Mouse (Mus musculus): Measurements from ENCODE around the gene Hinfp.
"Not testable (repeated sequence)": the region's sequence is repeated elsewhere in the genome, so short reads cannot be mapped to it uniquely, and the experiment has no call there.

The Hinfp gene

GRCm38 (mm10) chr9:44332918-44333638 lies 27.6 kb upstream of the Hinfp start:
- no peak for DNase-seq (ENCODE audit: low spot score)

DNA sequence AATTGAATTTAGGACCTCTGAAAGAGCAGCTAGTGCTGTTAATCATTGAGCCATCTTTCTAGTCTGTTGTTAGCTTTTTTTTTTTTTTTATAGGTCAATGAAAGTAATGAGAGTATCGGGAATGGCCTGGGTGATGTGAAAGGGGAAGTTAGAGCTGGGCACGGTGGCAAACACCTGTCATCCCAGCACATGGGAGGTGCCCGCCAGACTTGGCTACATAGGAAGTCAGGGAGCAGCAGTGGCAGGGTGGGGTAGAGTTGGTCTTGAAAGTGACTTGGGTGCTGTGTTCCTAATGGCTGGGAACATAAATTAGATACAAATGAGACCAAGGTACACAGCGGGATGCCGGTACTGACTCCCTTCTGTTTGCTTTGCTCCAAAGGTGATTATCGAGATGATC lies 25.3 kb upstream of the Hinfp start:
- no peak for DNase-seq (ENCODE audit: low spot score)

GRCm38 (mm10) chr9:44327926-44328325 lies 22.5 kb upstream of the Hinfp start:
- no peak for DNase-seq (ENCODE audit: low spot score)

- DNase-seq (ENCODE audit: low spot score): no peak
These were observed 21.7 kb upstream of the Hinfp start for GRCm38 (mm10) chr9:44327064-44327711.

- no peak for DNase-seq (ENCODE audit: low spot score)
These were observed 21.0 kb upstream of the Hinfp start for GRCm38 (mm10) chr9:44326371-44327063.

DNA sequence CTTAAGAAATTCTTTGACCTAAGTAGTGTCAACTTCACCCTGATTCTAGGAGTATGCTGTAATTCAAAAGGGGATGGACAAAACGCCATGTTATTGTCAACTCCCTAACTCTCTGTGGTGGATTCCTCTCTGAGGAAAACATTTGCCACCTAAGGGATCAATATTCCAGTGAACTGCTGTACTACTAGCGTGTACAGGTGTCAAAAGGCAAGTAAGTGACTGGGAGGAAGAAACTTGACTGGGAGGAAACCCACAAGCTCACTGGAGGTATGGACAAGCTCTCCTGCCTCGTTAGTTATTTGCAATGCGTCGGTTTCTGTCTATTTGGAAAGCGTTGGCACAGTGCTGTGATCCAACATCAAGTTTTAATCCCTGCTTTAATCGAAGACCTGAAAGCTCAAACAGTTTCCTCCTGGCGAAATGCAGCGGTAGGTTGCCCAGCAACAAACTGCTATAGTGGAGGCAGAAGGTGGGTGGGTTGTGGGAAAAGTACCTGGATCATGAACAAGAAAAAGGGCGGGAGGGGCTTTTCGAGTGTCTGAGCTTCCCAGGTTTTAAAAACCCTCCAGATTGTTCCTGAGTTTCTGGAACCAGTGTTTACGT lies 20.4 kb upstream of the Hinfp start, which contains the start of gene Dpagt1:
Gene Dpagt1 (plus strand): TSS at position 252 of the 603 bp plus-strand sequence.
- no peak for DNase-seq (ENCODE audit: low spot score)

- not testable (repeated sequence) for DNase-seq (ENCODE audit: low spot score)
These were observed 19.7 kb upstream of the Hinfp start for GRCm38 (mm10) chr9:44325032-44325767.

- DNase-seq (ENCODE audit: low spot score): no peak
These were observed 18.7 kb upstream of the Hinfp start for GRCm38 (mm10) chr9:44324147-44324546.

DNA sequence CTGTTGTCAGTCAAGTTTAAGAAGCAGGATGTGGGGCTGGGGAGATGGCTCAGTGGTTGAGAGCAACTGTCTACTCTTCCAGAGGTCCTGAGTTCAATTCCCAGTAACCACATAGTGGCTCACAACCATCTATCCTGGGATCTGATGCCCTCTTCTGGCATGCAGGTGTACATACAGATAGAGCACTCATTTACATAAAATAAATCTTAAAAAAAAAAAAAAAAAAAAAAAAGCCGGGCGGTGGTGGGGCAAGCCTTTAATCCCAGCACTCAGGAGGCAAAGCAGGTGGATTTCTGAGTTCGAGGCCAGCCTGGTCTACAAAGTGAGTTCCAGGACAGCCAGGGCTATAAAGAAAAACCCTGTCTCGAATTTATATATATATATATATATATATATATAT lies 18.2 kb upstream of the Hinfp start:
- DNase-seq (ENCODE audit: low spot score): not testable (repeated sequence)

DNA sequence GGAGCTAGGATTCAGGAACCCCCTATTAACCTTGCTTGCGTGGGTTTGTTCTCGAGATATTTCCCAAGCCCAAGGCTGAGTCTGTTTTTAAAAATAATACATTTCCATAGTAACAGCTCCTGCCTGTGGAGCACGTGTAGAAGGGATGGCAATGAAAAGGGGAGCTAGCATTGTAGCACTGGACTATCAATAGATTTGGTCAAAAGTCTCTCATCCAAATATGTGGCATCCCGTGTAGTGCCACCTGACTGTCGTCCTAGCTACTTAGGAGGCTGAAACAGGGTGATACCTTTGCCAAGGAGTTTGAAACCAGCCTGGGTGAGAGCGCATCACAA lies 15.3 kb upstream of the Hinfp start:
- DNase-seq (ENCODE audit: low spot score): no peak

DNA sequence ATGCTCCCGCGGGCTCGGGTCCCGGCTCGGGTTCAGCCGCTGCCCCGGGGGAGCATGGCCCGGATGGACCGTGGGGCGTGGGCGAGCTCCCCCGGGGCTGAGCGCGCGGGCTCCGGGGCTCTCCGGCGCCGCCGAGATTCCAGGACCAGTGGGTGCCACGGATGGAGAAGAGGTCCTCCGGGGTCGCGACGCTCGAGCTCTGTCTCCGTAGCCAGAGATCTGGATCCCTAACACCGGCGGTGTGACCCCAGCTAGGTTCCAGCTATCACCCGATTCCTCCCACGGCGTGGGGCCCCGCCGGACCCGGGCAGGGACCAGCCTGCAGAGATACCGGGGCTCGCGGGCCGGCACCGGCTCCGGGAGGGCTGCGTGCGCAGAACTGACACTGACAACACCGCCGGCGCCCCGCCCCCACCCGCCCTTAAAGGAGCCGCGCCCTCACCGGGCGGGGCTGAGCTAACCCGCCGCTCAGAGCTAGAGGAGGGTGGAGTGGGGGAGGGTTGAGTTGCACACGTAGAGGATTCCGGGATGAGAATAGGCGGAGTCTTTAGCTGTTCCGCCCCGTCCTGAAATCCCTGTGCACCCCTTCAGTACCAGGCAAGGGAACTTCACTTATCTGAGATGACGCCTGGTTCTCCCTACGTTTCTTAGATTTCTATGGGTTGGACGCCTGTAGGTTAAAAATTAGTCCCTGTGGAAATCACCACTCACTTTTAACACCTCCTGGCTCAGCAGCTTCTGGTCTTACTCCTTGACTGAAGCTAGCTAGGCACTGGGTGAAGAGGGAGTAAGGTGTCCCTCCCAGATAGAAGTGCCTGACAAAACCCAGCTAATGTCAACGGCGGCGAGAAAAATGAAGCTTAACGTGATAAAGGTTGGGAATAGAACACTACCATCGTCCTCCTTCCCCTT lies 14.7 kb upstream of the Hinfp start, which contains the start of gene C2cd2l:
Gene C2cd2l (minus strand): TSS at position 399 of the 912 bp plus-strand sequence.
- DNase-seq (ENCODE audit: low spot score): peak; percentile 62

GRCm38 (mm10) chr9:44319105-44319886 lies 13.8 kb upstream of the Hinfp start:
- DNase-seq (ENCODE audit: low spot score): no peak

- DNase-seq (ENCODE audit: low spot score): no peak
These were observed 13.3 kb upstream of the Hinfp start for GRCm38 (mm10) chr9:44318826-44319095.

GRCm38 (mm10) chr9:44318076-44318825 lies 12.8 kb upstream of the Hinfp start:
- no peak for DNase-seq (ENCODE audit: low spot score)

DNA sequence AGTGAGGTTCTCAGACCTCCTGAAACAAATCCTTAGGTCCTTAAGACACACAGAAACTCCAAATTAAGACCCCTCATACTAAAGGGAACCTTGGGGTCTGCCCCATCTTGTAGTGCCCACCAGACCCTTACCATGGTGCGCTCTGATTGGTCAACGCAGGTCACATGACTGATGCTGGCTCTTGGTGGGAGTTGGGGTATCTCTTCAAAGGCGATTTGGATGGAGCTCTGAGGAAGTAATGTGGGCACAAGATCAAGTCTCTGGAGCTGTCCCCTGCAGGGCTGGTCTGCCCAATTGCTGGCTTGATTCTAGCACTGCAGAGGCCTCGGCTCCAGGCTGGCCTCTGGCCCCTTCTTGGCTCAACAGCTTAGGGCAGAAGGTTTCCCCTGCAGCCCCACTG lies 12.0 kb upstream of the Hinfp start:
- no peak for DNase-seq (ENCODE audit: low spot score)

DNA sequence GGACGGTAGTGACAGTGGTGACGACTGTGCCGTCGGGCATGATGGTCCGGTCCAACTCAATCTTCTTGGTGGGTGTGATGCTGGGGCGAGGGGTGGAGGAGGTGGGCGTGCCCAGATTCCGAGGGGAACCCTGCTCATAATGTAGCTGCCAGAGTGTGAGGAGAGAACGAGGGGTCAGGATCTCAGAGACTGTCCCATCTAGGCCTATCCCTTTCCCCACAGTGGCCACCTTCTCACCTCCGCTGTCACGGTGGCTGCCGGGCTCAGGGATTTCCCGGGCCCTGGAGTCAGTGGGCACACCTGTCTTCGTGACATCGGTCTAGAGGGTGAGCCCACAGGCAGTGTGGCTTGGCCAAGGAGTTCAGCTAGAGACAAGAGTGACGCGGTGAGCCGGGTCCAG lies 9.4 kb upstream of the Hinfp start:
- no peak for DNase-seq (ENCODE audit: low spot score)

DNA sequence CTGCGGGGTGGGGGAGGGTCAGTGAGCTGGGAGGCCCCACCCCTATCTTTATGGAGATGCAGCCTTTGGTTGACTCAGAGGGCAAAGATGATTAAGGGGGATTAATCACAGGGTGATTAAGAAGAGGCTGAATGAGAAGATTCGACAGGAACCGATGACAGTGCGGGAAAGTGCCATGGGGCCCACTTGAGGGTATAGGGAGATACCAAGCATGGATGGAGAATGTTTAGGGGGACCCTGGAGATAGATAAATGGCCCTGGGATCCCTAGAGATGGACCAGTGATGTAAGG lies 8.7 kb upstream of the Hinfp start:
- DNase-seq (ENCODE audit: low spot score): no peak

DNA sequence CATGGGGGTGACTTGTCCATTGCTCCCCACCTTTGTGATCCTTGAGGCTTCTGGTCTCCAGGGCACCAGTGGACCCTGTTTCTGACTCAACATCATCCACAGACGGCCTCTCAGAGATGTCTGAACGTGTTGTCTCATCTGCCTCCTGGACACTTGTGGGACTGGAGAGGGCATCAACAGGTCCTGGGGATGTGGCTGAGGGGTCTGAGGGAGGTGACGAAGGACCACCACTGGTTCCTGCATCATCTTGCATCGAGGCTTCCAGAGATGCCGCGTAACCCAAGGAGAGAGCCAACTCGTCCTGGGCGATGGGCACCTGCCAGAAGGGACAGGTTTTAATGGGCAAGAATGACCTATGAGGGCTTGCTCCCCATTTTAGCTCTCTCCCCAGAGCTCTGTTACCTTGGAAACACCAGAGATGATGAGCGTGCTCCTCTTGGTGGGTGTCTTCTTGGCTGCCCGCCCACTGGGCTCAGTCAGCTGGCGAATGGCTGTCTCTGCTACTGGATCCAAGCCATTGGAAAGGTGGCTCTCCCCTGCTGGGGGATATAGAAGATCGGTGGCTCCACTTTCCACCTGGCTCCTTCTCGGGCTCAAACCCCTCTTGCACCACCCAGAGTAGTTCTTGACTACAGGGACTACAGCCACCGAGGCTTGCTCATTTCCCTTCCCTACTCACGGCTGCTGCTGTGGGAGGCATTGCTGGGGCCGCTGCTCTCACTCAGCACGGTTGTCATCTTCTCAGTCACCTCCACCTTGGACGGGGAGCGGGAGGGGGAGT lies 8.2 kb upstream of the Hinfp start:
- DNase-seq (ENCODE audit: low spot score): no peak

All from urinary bladder, postnatal 10 days (tissue).